Mouse (Mus musculus) limb, embryonic 12.5 days (tissue): ENCODE measurements around the gene Dpep1. TPM values are rescaled to one million over a fixed set of nuclear protein-coding genes. Genes with fewer than 3 reads are reported as not detected.
A peak's percentile ranks its signal among the peaks of the same experiment; 100 is the strongest.

Experiments
- ATAC-seq: fragments of 200-750 bp; cut with Nextera tagmentation; 2 replicates; pipeline ENCODE4 v1.8.0; 2017; ENCODE audit warnings: low read depth, moderate TSS enrichment; ENCODE audit not compliant: insufficient number of reproducible peaks, insufficient read depth, low FRiP score, low TSS enrichment
- H3K27ac ChIP-seq: fragments of 300-500 bp; sonication (generic); 2 replicates; pipeline ENCODE4 v1.5.1; 2016; ENCODE audit warnings: mild to moderate bottlenecking, moderate library complexity
- H3K27me3 ChIP-seq: fragments of 300-500 bp; sonication (generic); 2 replicates; pipeline ENCODE4 v1.6.1; 2016; ENCODE audit warnings: mild to moderate bottlenecking, moderate library complexity
- H3K36me3 ChIP-seq: fragments of 300-500 bp; sonication (generic); 2 replicates; pipeline ENCODE4 v1.6.1; 2016; ENCODE audit warnings: mild to moderate bottlenecking, moderate library complexity
- H3K4me1 ChIP-seq: fragments of 300-500 bp; sonication (generic); replicated peaks from 2 replicates; pipeline ENCODE4 v1.6.1; 2016
- H3K4me2 ChIP-seq: fragments of 300-500 bp; sonication (generic); 2 replicates; pipeline ENCODE4 v1.6.1; 2016; ENCODE audit warnings: mild to moderate bottlenecking, moderate library complexity
- H3K4me3 ChIP-seq: fragments of 300-500 bp; sonication (generic); replicated peaks from 2 replicates; pipeline ENCODE4 v1.5.1; 2016; ENCODE audit warnings: mild to moderate bottlenecking
- H3K9ac ChIP-seq: fragments of 300-500 bp; sonication (generic); replicated peaks from 2 replicates; pipeline ENCODE4 v1.6.1; 2016; ENCODE audit warnings: mild to moderate bottlenecking, moderate library complexity
- H3K9me3 ChIP-seq: fragments of 300-500 bp; sonication (generic); 2 replicates; pipeline ENCODE4 v1.6.1; 2016; ENCODE audit warnings: mild to moderate bottlenecking, moderate library complexity
- WGBS: fragments of 180-500 bp; shearing (Covaris S2); methylation state at CpG from one replicate; pipeline ENCODE4 v1.1.7; 2016; 5-methylcytosine and 5-hydroxymethylcytosine counted together
- polyA plus RNA-seq: library from polyadenylated mRNA; unstranded; fragments of >200 nt; fragmentation: Nextera tagmentation; extraction: Ambion mirVana; gene quantifications from 2 replicates; pipeline ENCODE4 v1.2.1, GENCODE M21; 2016

Gene Dpep1
- 1.4 and 1.5 TPM in 2 replicates for polyA plus RNA-seq

DNA sequence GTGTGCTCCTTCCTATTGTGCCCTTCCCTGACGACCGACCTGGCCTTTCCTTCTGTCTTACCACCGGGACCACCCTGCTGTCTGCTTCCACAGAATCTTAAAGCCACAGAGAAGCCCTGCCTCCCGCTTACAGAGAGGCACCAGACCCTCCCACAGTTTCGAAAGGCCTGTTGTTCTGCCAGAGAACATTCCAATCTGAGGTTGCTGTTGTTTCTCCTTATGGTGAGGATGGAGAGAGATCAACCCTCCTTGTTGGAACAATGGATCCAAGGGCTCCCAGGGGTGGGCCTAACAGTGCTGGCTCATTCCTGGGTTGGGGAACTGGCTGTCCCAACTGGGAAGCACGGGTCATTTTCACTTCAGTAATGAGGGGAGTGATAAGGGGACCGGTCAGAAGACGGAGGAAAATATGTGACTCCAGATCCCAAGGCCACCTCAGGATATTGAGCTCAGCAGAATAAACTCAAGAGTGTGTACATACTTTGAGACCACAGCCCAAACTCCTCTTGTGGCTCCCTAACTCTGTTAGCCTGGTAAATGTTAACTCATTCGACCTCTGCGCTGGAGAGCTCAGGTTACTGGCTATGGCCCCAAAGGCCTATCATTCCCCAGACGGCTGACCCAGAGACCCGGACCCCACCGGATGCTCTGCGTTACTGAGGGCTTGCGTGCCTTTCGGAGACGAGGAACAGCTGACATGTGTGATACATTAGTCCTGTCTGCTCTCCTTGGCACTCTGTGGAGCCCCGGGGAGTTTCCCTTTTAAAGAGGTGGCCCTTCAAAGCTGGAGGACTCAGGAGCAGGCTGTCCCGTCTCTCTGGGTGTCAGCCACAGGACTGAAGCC lies at the start of gene Dpep1:
Dpep1 (plus strand) TSS at position 677 of the 844 bp plus-strand sequence.
- WGBS = 14% methylated on average over 19 of the region's 19 CpGs
- Histone ChIP-seq H3K27me3 (no peaks in the 10 kb centered on the region), H3K4me1 (peaks cover 24% of the 10 kb centered on the region), H3K9ac (0 out of 2 replicates have a peak within 1 kb of the TSS, but pooled peaks have one; percentile 23), H3K9me3 (no peaks in the 10 kb centered on the region), H3K4me2 (peak within 1 kb of the TSS; percentile 24; the same call in 1 of the 2 replicates), H3K36me3 (no peaks in the 10 kb centered on the region), H3K27ac (peak within 1 kb of the TSS; percentile 73; the same call in 1 of the 2 replicates), H3K4me3 (no peak within 1 kb of the TSS)
- ATAC-seq = no peak

DNA sequence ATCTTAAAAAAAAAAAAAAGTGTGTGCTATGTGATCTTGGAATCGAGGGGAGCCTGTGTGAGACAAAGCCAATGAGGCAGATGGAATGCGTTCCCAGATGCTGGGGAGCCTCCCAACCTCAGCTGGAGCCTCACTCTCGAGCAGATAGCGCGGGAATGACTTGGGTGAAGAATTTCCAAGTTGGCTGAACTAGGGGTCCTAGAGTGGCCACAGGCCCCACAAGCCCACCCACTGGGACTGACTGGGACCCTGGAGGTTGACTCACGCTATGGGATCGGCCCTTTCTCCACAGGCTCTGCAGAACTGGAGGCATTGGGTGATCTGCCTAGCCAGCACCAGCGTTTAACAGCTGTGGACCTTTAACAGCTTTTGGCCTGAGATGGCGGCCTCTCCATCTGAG lies 49.8 kb upstream of the Dpep1 start:
- 79% methylated on average over 9 of the region's 9 CpGs for WGBS
- Histone ChIP-seq H3K4me2 (no peak overlapping the region), H3K27ac (no peak overlapping the region), H3K9me3 (0 out of 2 replicates have a peak, but pooled peaks cover 3% of the 10 kb centered on the region), H3K9ac (no peak overlapping the region), H3K27me3 (no peaks in the 10 kb centered on the region), H3K4me3 (no peak overlapping the region), H3K4me1 (peaks cover 15% of the 10 kb centered on the region), H3K36me3 (no peaks in the 10 kb centered on the region)
- no peak for ATAC-seq

DNA sequence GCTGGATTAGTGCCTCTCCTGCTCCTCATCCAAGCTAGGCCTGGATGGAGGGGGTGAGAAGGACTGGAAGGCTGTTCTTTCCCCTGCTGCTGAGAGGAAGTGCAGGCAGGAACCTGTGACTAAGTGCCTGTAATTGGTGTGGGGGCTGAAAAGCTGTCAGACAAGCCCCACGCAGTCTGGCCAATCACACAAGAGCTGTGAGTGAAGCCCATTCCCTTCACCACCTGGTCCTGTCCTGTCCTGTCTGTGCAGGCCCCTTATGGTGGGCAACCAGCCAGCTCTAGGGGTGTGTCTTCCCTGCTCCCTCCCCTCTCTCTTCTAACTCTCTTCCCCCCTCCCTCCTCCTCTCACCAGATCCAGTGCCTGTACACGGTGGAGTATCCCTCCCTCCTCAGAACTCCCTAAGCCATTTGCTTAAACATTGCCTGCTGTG lies 48.4 kb upstream of the Dpep1 start:
- no peaks in the 10 kb centered on the region for H3K27me3 ChIP-seq
- ATAC-seq = peak; percentile 96
- 0 out of 2 replicates have a peak, but pooled peaks cover 3% of the 10 kb centered on the region for H3K9me3 ChIP-seq
- 0 out of 2 replicates have a peak overlapping the region, but pooled peaks have one; percentile 6 for H3K9ac ChIP-seq
- no peaks in the 10 kb centered on the region for H3K36me3 ChIP-seq
- H3K27ac ChIP-seq = peak overlapping the region; percentile 87
- H3K4me3 ChIP-seq = no peak overlapping the region
- 4% methylated on average over 2 of the region's 2 CpGs for WGBS
- H3K4me1 ChIP-seq = peaks cover 18% of the 10 kb centered on the region
- H3K4me2 ChIP-seq = no peak overlapping the region

DNA sequence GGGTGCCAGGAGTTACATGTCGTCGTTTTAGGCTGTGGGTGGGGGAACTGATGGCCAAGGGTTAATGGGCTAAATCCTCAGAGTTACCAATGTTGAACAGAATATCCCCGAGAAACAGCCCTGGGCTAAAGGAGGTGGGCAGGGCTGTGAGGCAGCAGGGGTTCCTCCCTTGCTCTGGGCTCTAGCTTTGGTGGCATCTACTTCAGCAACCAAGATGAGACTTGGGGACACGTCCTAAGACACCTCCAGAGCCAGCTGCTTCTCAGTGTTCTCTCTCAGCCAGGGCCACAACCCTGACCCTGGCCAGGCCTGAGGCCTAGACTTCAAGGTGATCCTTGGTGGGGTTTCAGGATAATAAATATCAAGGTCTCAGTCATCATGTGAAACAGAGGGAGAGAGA lies 47.3 kb upstream of the Dpep1 start:
- H3K9ac ChIP-seq = no peak overlapping the region
- WGBS = 44% methylated on average over 4 of the region's 4 CpGs
- H3K27ac ChIP-seq = peak overlapping the region; percentile 87; the same call in 1 of the 2 replicates
- no peaks in the 10 kb centered on the region for H3K36me3 ChIP-seq
- no peak overlapping the region for H3K4me3 ChIP-seq
- H3K9me3 ChIP-seq = no peaks in the 10 kb centered on the region
- H3K27me3 ChIP-seq = no peaks in the 10 kb centered on the region
- no peak overlapping the region for H3K4me2 ChIP-seq
- no peak for ATAC-seq
- H3K4me1 ChIP-seq = peaks cover 18% of the 10 kb centered on the region

DNA sequence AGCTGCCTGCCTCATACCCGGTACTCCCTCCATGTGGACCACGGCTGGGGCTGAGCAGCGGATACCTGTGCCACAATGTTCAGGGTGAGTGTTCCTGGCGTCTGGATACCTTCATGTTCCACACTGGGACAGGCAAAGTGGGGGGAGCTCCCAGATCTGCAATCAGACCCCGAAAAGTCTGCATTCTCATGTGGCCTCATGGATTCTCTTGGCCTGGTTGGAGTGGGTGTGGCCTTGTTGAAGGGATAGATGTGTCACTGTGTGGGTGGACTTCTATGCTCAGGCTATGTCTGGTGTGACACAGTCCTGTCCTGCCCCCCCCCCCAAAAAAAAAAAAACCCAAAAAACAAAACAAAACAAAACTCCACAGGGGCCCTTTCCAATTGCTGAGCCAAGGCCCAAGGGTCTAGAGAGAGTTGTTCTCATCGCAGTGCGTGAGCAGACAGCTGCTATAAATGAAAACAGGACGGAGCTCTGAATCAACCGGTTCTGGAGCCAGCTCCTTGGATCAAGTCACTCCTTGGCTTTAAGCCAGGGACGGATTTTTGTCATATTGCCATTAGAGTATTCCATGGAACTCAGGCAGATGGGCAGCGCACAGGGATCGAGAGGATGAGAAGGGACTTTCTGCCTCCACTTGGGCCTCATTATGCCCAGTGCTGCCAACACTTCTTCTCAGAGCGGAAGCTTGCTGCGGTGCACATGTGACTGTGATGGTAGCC lies 44.1 kb upstream of the Dpep1 start:
- 84% methylated on average over 14 of the region's 14 CpGs for WGBS
- Histone ChIP-seq H3K4me1 (peaks cover 18% of the 10 kb centered on the region), H3K9ac (no peak overlapping the region), H3K9me3 (no peaks in the 10 kb centered on the region), H3K4me3 (no peak overlapping the region), H3K27me3 (no peaks in the 10 kb centered on the region), H3K27ac (no peak overlapping the region), H3K36me3 (no peaks in the 10 kb centered on the region), H3K4me2 (no peak overlapping the region)
- ATAC-seq = no peak

DNA sequence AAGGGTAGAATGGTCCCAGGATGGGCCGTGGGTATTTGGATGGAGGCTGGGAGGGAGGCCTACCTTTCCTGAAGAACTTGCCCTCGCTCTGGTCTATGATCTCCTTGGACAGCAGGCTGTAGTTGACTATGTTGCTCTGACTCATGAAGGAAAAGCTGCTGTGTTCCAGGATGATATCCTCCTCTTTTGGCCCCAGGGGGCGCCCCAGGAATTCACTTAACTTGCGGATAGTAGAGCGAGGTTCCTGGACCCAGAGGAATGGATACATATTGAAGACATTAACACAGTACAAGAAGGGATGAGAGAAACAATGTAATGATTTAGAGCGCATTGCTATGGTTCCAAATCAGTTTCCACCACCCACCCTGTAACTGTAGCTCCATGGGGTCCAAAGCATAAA lies 40.8 kb upstream of the Dpep1 start:
- WGBS = 55% methylated on average over 6 of the region's 6 CpGs
- ATAC-seq = no peak

DNA sequence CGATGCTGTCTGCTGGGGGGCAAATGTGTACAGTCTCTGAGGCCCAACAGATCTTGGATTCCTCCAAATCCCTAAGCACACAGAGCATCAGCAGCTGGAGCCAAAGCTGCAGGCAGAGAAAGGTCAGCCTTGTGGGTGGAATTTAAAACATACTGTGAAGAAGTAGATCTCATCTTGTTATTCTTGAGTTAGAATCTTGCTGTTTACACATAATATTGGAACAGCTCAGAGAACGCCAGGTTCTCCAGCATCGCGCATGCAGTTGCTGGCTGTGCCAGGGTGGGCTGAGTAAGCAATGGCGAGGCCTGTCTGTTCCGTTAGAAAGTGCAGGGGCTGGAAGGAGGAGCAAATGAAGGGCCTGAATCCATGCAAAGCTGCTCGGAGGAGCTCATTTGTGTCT lies 39.7 kb upstream of the Dpep1 start:
- no peaks in the 10 kb centered on the region for H3K9me3 ChIP-seq
- WGBS = 84% methylated on average over 7 of the region's 7 CpGs
- no peak overlapping the region for H3K27ac ChIP-seq

More for the DNA sequence above, 40.8 kb upstream of the Dpep1 start:
- Histone ChIP-seq H3K27ac (no peak overlapping the region), H3K9ac (no peak overlapping the region), H3K9me3 (no peaks in the 10 kb centered on the region), H3K4me1 (0 out of 2 replicates have a peak, but pooled peaks cover 3% of the 10 kb centered on the region), H3K27me3 (no peaks in the 10 kb centered on the region), H3K4me2 (no peak overlapping the region), H3K4me3 (no peak overlapping the region), H3K36me3 (no peaks in the 10 kb centered on the region)

DNA sequence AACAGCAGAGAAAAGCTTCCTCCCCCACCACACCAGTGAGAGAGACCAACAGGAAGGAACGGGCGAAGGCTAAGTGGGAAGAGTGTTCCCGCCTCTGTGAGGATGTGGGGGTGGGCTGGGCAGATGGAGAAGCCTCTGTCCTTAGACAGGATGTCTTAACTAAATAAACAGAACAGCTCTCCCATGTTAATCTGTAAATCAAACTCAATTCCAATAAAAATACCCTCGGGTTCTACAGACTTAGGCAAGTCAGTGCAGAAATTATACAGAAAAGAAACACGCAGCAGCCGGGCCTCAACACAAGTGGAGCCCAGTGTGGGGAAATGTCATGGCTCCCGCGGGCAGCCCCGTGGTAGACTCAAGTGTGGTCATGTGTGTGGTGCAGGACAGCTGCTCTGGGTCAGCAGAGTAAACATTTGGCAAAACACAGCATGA lies 35.3 kb upstream of the Dpep1 start:
- Histone ChIP-seq H3K4me1 (no peaks in the 10 kb centered on the region), H3K4me2 (no peak overlapping the region), H3K4me3 (no peak overlapping the region), H3K9me3 (no peaks in the 10 kb centered on the region), H3K27me3 (no peaks in the 10 kb centered on the region), H3K9ac (no peak overlapping the region), H3K27ac (no peak overlapping the region), H3K36me3 (no peaks in the 10 kb centered on the region)
- ATAC-seq = no peak
- WGBS = 77% methylated on average over 9 of the region's 9 CpGs

More for the DNA sequence above, 39.7 kb upstream of the Dpep1 start:
- Histone ChIP-seq H3K27me3 (no peaks in the 10 kb centered on the region), H3K9ac (no peak overlapping the region), H3K4me2 (no peak overlapping the region), H3K4me1 (0 out of 2 replicates have a peak, but pooled peaks cover 3% of the 10 kb centered on the region), H3K36me3 (no peaks in the 10 kb centered on the region), H3K4me3 (no peak overlapping the region)
- ATAC-seq = no peak

DNA sequence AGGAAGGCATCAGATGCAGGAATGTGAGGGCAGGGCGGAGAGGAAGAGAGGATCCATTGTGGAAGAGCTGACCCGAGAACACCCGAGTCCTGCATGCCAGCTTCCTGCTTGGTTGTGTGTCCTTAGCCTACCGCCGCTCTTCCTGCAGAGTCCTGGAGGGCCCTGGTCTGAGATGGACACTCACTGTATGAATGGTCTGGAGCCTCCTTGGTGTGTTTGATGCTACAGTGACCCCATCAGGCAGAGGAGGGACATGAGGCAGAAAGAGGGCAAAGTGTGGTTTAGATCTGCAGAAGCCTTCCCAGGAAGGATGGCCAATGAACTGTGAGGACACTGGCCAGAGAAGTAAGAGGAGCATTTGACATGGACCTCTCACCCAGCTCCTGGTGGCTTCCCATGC lies 30.9 kb upstream of the Dpep1 start:
- Histone ChIP-seq H3K4me2 (no peak overlapping the region), H3K9me3 (no peaks in the 10 kb centered on the region), H3K27me3 (no peaks in the 10 kb centered on the region), H3K4me3 (no peak overlapping the region), H3K4me1 (peaks cover 24% of the 10 kb centered on the region), H3K27ac (no peak overlapping the region), H3K36me3 (no peaks in the 10 kb centered on the region), H3K9ac (no peak overlapping the region)
- ATAC-seq = no peak
- WGBS = 81% methylated on average over 5 of the region's 5 CpGs

DNA sequence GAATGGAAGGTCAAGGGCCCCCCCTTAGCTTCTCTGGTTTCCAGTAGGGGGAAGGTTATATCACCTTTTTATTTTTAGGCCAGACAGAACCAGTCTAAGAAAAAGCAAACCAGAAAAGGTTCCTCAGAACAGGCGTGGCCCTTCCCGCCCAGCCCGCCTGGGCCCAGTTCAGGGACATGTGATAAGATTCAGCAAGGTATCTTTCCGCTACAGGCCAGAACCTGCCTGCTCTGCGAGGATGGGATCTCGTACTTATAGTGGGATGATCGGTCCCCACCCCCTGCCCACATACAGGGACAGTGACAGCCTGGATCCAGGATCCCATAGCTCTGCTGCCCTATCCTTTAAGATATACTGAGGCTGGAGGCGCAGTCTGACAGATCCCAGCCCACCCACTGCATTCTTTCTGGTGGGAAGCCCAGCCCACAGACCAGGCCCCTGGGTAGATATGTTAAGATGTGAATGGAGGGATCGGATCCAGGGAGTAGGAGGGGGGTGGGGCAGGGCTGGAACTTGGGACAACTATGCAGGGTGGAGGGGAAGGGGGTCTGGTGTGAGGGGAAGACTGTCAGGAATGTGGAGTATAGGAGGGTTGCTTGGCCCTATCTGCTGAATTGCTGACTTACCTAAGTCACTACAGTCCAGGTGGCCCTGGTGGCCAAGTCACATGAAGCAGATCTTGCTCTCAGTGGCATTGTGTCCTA lies 29.8 kb upstream of the Dpep1 start:
- no peak overlapping the region for H3K4me3 ChIP-seq
- 0 out of 2 replicates have a peak, but pooled peaks have one; percentile 52 for ATAC-seq
- no peaks in the 10 kb centered on the region for H3K36me3 ChIP-seq
- no peak overlapping the region; the same call in 1 of the 2 replicates for H3K27ac ChIP-seq
- no peak overlapping the region for H3K4me2 ChIP-seq
- H3K4me1 ChIP-seq = peaks cover 24% of the 10 kb centered on the region
- 78% methylated on average over 9 of the region's 9 CpGs for WGBS
- no peaks in the 10 kb centered on the region for H3K9me3 ChIP-seq
- no peaks in the 10 kb centered on the region for H3K27me3 ChIP-seq
- no peak overlapping the region for H3K9ac ChIP-seq
